Mouse (Mus musculus) erythroblast, embryonic 14.5 days (primary cell): Measurements from ENCODE around the gene Gzmm.

Experiments used
- GATA1 ChIP-seq: IDR thresholded peaks from 2 replicates; pipeline ENCODE4 v1.6.1; 2012; ENCODE audit warnings: low read length, inconsistent platforms, mixed read lengths
- TAL1 ChIP-seq: IDR thresholded peaks from 3 replicates; pipeline ENCODE4 v1.6.1; 2012; ENCODE audit warnings: low read length, inconsistent platforms, mixed read lengths

- TF ChIP-seq GATA1 = no peak
- no peak for TF ChIP-seq TAL1
These were observed 23.8 kb upstream of the Gzmm start for GRCm38 (mm10) chr10:79665051-79665450.
